Comparison of ENCODE assay signal across 17 mouse cellular contexts in genomic region chr5:17671356-17671755, GRCm38 (mm10).
"Had no signal": no experiment of that assay in that cellular context is flagged by ENCODE, and none has a peak within 500 bp of the region (broad histone marks: within the 10 kb centered on the region; RNA-seq: fewer than 3 reads in every experiment).

No protein-coding gene starts in this region.

- H3K27ac ChIP-seq: liver, embryonic 12.5 days; liver, embryonic 14.5 days; lung, embryonic 15.5 days; midbrain, embryonic 10.5 days; midbrain, embryonic 12.5 days; neural tube, embryonic 12.5 days; stomach, embryonic 15.5 days; stomach, postnatal 0 days had no signal

- ATAC-seq: liver, embryonic 12.5 days; midbrain, embryonic 16.5 days had no signal

- H3K27me3 ChIP-seq: liver, embryonic 12.5 days; lung, embryonic 15.5 days; midbrain, embryonic 12.5 days; neural tube, embryonic 12.5 days; stomach, embryonic 15.5 days had no signal

- H3K4me1 ChIP-seq: liver, embryonic 12.5 days; lung, embryonic 15.5 days; midbrain, embryonic 10.5 days; midbrain, embryonic 12.5 days; neural tube, embryonic 12.5 days; stomach, embryonic 15.5 days had no signal

- H3K4me3 ChIP-seq: liver, embryonic 12.5 days; lung, embryonic 15.5 days; midbrain, embryonic 10.5 days; midbrain, embryonic 12.5 days; myocyte; neural tube, embryonic 12.5 days; stomach, embryonic 15.5 days had no signal

- H3K4me2 ChIP-seq: liver, embryonic 12.5 days; lung, embryonic 15.5 days; midbrain, embryonic 12.5 days; neural tube, embryonic 12.5 days; stomach, embryonic 15.5 days had no signal

- H3K36me3 ChIP-seq: liver, embryonic 12.5 days; midbrain, embryonic 10.5 days; midbrain, embryonic 12.5 days; neural tube, embryonic 12.5 days; stomach, embryonic 15.5 days had no signal

- H3K9ac ChIP-seq: liver, embryonic 12.5 days; liver, embryonic 14.5 days; lung, embryonic 15.5 days; midbrain, embryonic 12.5 days; neural tube, embryonic 12.5 days; stomach, embryonic 15.5 days had no signal

- H3K9me3 ChIP-seq: liver, embryonic 12.5 days; lung, embryonic 15.5 days; midbrain, embryonic 10.5 days; midbrain, embryonic 12.5 days; neural tube, embryonic 12.5 days; stomach, embryonic 15.5 days had no signal

- DNase-seq: midbrain, embryonic 14.5 days; right cerebral cortex, postnatal 25 days; right cerebral cortex, postnatal 4 days; spleen, adult 18-20 months; thymus, adult 2 months; thymus, postnatal 25 days; thymus, postnatal 4 days had no signal
